Mouse (Mus musculus): ENCODE data around the gene Olfr572. TPM values are rescaled to one million over a fixed set of nuclear protein-coding genes. Genes with fewer than 3 reads are reported as not detected.

Gene Olfr572
- polyA plus RNA-seq (2017; shearing (Covaris generic)): not detected

GRCm38 (mm10) chr7:102924109-102924508 is at the start of gene Olfr572:
TSS of gene Olfr572 (plus strand) at chr7:102924409.

DNA sequence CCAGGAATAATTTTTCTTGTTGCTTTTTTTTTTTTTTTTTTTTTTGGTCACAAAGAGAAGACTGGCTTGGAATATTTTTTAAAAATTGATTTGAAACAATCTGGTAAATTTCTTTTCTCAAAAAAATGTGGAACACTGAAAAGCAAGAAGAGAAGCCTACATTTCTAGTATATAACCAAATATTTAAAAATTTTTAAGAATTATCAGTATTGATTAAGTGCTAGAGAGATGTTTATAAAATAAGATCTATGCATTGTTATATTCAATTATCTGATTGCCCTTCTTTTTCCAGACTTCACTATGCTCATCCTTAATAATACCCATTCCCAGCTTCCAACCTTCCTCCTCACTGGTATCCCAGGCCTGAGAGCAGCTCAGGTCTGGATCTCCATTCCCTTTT is 47.4 kb upstream of the Olfr572 start, which contains the start of gene Olfr568:
Gene Olfr568 (plus strand): TSS at position 301 of the 400 bp plus-strand sequence.

DNA sequence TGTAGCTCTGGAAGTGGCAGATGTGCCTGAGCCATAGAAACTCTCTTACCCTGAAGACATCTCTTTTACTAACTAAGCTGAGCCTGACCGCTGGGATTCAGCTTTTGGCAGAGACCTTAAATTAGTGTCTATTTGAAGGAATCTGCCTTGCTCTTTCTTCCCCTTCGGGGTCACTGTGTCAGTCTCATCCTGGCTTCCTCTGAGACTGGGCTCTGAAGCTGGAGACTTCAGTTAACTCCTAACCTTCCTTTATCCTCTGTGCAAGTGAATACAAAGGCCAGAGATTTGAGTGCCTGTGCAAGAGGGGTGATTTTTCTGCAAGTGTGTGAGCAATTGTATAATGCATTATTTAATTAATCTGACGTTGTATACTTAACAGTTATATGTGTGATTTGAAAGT is 33.4 kb upstream of the Olfr572 start, which contains the start of gene Olfr569:
Gene Olfr569 (minus strand): TSS at position 101 of the 400 bp plus-strand sequence.

GRCm38 (mm10) chr7:102917032-102917875 is 7.0 kb upstream of the Olfr572 start, which contains the start of gene Olfr571:
TSS of gene Olfr571 (minus strand) at chr7:102917536.

GRCm38 (mm10) chr7:102942475-102942874 is 18.3 kb downstream of the Olfr572 start, which contains the start of gene Olfr573-ps1:
TSS of gene Olfr573-ps1 (minus strand) at chr7:102942575.

DNA sequence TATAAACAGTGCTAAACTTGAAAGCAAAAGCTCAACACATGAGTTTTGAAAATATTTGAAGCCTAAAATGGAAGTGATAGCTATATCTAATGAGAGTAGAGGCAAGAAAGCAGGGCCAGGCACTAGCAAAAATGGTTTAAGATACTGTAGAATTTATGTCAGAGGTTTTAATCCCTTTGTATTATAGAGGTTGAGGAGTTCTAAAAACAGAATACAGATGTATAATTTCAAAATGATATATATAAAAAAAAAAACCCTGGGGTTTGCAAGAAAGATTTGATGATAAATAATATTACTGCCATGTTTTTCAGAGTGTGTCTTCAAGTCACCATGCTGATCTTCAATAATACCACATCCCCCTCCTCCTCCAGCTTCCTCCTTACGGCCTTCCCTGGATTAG is 24.0 kb downstream of the Olfr572 start, which contains the start of gene Olfr574:
Gene Olfr574 (plus strand): TSS at position 301 of the 400 bp plus-strand sequence.

GRCm38 (mm10) chr7:102958593-102958992 is 34.4 kb downstream of the Olfr572 start, which contains the start of gene Olfr575:
TSS of gene Olfr575 (minus strand) at chr7:102958775.

GRCm38 (mm10) chr7:102962360-102962759 is 38.2 kb downstream of the Olfr572 start, which contains the start of gene Olfr576:
TSS of gene Olfr576 (plus strand) at chr7:102962660.

DNA sequence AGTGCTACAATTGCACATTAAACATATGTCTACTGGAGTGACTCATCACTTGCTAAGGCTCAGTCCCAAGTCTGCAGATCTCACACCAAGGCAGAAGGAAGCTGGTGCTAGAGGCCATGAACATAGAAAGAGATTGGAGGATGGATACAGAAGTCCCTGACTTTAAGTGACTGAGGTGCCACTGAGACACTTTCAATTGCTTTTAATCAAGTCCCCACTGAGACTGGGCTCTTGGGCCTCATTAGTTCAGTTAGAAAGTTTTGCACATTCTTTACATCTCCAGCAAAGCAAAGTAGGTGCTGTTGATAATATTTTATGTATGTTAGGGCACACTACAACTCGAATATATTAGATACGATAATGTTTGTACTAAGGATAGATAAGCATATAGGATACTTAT is 51.6 kb downstream of the Olfr572 start, which contains the start of gene Olfr577:
Gene Olfr577 (minus strand): TSS at position 101 of the 400 bp plus-strand sequence.

Other genes starting within 250 kb of the Olfr572 start
- gene Trim68, start 237.1 kb upstream of the Olfr572 start, polyA plus RNA-seq (2017; shearing (Covaris generic)): 7.4 TPM
- gene Olfr557, start 228.5 kb upstream of the Olfr572 start, polyA plus RNA-seq (2017; shearing (Covaris generic)): not detected
- not detected for gene Olfr558, start 222.2 kb upstream of the Olfr572 start, polyA plus RNA-seq (2017; shearing (Covaris generic))
- gene Olfr33, start 205.3 kb upstream of the Olfr572 start, polyA plus RNA-seq (2017; shearing (Covaris generic)): not detected
- not detected for gene Olfr559, start 196.9 kb upstream of the Olfr572 start, polyA plus RNA-seq (2017; shearing (Covaris generic))
- not detected for gene Olfr560, start 165.0 kb upstream of the Olfr572 start, polyA plus RNA-seq (2017; shearing (Covaris generic))
- not detected for gene Olfr78, start 164.9 kb upstream of the Olfr572 start, polyA plus RNA-seq (2017; shearing (Covaris generic))
- gene Olfr561, start 153.2 kb upstream of the Olfr572 start, polyA plus RNA-seq (2017; shearing (Covaris generic)): not detected
- gene Olfr564, start 120.9 kb upstream of the Olfr572 start, polyA plus RNA-seq (2017; shearing (Covaris generic)): not detected
- gene Olfr566, start 65.6 kb upstream of the Olfr572 start, polyA plus RNA-seq (2017; shearing (Covaris generic)): not detected
- 0.41 TPM for gene Olfr568, start 47.3 kb upstream of the Olfr572 start, polyA plus RNA-seq (2017; shearing (Covaris generic))
- gene Olfr569, start 33.5 kb upstream of the Olfr572 start, polyA plus RNA-seq (2017; shearing (Covaris generic)): not detected
- not detected for gene Olfr570, start 29.8 kb upstream of the Olfr572 start, polyA plus RNA-seq (2017; shearing (Covaris generic))
- gene Olfr571, start 6.9 kb upstream of the Olfr572 start, polyA plus RNA-seq (2017; shearing (Covaris generic)): not detected
- 0.44 TPM for gene Olfr573-ps1, start 18.2 kb downstream of the Olfr572 start, polyA plus RNA-seq (2017; shearing (Covaris generic))
- not detected for gene Olfr574, start 24.1 kb downstream of the Olfr572 start, polyA plus RNA-seq (2017; shearing (Covaris generic))
- gene Olfr575, start 34.4 kb downstream of the Olfr572 start, polyA plus RNA-seq (2017; shearing (Covaris generic)): not detected
- gene Olfr576, start 38.3 kb downstream of the Olfr572 start, polyA plus RNA-seq (2017; shearing (Covaris generic)): not detected
- gene Olfr577, start 51.5 kb downstream of the Olfr572 start, polyA plus RNA-seq (2017; shearing (Covaris generic)): 0.20 TPM
- not detected for gene Olfr578, start 64.9 kb downstream of the Olfr572 start, polyA plus RNA-seq (2017; shearing (Covaris generic))
- gene Olfr582, start 113.6 kb downstream of the Olfr572 start, polyA plus RNA-seq (2017; shearing (Covaris generic)): not detected
- not detected for gene Olfr583, start 126.9 kb downstream of the Olfr572 start, polyA plus RNA-seq (2017; shearing (Covaris generic))
- not detected for gene Olfr584, start 157.5 kb downstream of the Olfr572 start, polyA plus RNA-seq (2017; shearing (Covaris generic))
- gene Olfr585, start 173.3 kb downstream of the Olfr572 start, polyA plus RNA-seq (2017; shearing (Covaris generic)): not detected
- not detected for gene Olfr586, start 201.2 kb downstream of the Olfr572 start, polyA plus RNA-seq (2017; shearing (Covaris generic))
- gene Olfr588-ps1, start 216.5 kb downstream of the Olfr572 start, polyA plus RNA-seq (2017; shearing (Covaris generic)): not detected
- gene Olfr589, start 231.9 kb downstream of the Olfr572 start, polyA plus RNA-seq (2017; shearing (Covaris generic)): not detected